Mouse (Mus musculus): ENCODE data around the gene Akap14.

DNA sequence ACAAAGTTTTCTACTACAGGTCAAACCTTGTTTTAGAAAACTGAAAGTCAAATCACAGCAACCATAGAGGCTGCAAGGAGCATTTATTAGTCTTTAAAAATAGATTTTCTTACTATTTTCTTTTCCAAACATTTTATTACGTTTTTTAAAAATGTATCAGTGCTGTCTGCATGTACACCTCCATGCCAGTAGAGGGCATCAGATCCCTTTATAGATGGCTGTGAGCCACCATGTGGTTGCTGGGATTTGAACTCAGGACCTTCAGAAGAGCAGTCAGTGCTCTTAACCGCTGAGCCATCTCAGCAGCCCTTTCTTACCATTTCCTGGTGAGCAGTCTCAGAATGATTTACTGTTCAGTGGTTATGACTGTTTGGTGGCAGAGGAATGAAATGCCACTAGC lies 64.8 kb downstream of the Akap14 start:
- TF ChIP-seq CTCF (IDR thresholded peaks at IDR 0.05; ENCODE audit: extremely low read depth, insufficient read length, insufficient replicate concordance, low read depth, low read length) (peak; percentile 26; the same call in 1 of the 2 replicates), POLR2A (IDR thresholded peaks at IDR 0.05; ENCODE audit: low read depth, low read length) (no peak)

Data from small intestine, adult 2 months (tissue).